Mouse (Mus musculus) kidney, adult 18-20 months (tissue): ENCODE data around the gene Armc8.

ENCODE experiments used
- DNase-seq: peaks from one replicate; pipeline ENCODE4 v3.0.0; 2021

Gene Armc8

GRCm38 (mm10) chr9:99492634-99493200, 76.0 kb downstream of the Armc8 start:
- DNase-seq: no peak

GRCm38 (mm10) chr9:99491050-99491449, 77.6 kb downstream of the Armc8 start:
- DNase-seq: no peak

- DNase-seq: no peak
Measured at GRCm38 (mm10) chr9:99487841-99488240, 80.9 kb downstream of the Armc8 start.

- DNase-seq: no peak
Measured at GRCm38 (mm10) chr9:99487126-99487695, 81.5 kb downstream of the Armc8 start.

GRCm38 (mm10) chr9:99485144-99485543, 83.6 kb downstream of the Armc8 start:
- DNase-seq: no peak

- no peak for DNase-seq
Measured at GRCm38 (mm10) chr9:99484632-99485031, 84.1 kb downstream of the Armc8 start.

GRCm38 (mm10) chr9:99483191-99483590, 85.5 kb downstream of the Armc8 start:
- DNase-seq: no peak

GRCm38 (mm10) chr9:99480764-99481163, 87.9 kb downstream of the Armc8 start:
- no peak for DNase-seq

- no peak for DNase-seq
Measured at GRCm38 (mm10) chr9:99479181-99479711, 89.5 kb downstream of the Armc8 start.

GRCm38 (mm10) chr9:99471334-99471733, 97.4 kb downstream of the Armc8 start:
- no peak for DNase-seq

- DNase-seq: no peak
Measured at GRCm38 (mm10) chr9:99470347-99471092, 98.2 kb downstream of the Armc8 start.

- DNase-seq: peak; percentile 15
Measured at GRCm38 (mm10) chr9:99469681-99470273, 98.9 kb downstream of the Armc8 start.

GRCm38 (mm10) chr9:99468572-99468971, 100.1 kb downstream of the Armc8 start:
- no peak for DNase-seq

- no peak for DNase-seq
Measured at GRCm38 (mm10) chr9:99464876-99465275, 103.8 kb downstream of the Armc8 start.

- no peak for DNase-seq
Measured at GRCm38 (mm10) chr9:99459730-99460129, 109.0 kb downstream of the Armc8 start.

GRCm38 (mm10) chr9:99458529-99459208, 110.0 kb downstream of the Armc8 start:
- DNase-seq: peak; percentile 71

GRCm38 (mm10) chr9:99454211-99454610, 114.5 kb downstream of the Armc8 start:
- DNase-seq: no peak

- DNase-seq: peak; percentile 10
Measured at GRCm38 (mm10) chr9:99451161-99451560, 117.5 kb downstream of the Armc8 start, which contains the start of gene Nme9. Gene Nme9, plus strand, starts transcription at chr9:99451475.

- peak; percentile 16 for DNase-seq
Measured at GRCm38 (mm10) chr9:99449886-99450647, 118.6 kb downstream of the Armc8 start.

GRCm38 (mm10) chr9:99447323-99447722, 121.4 kb downstream of the Armc8 start:
- no peak for DNase-seq

GRCm38 (mm10) chr9:99446259-99446658, 122.4 kb downstream of the Armc8 start:
- DNase-seq: no peak

GRCm38 (mm10) chr9:99444590-99445178, 124.0 kb downstream of the Armc8 start:
- DNase-seq: peak; percentile 33
